Mouse (Mus musculus): ENCODE data around the gene Plin4. TPM values are rescaled to one million over a fixed set of nuclear protein-coding genes. Genes with fewer than 3 reads are reported as not detected.
A peak's percentile ranks its signal among the peaks of the same experiment; 100 is the strongest.

Gene Plin4
- polyA plus RNA-seq, 1 experiment = not detected

- Histone ChIP-seq H3K4me3 (ENCODE audit: insufficient read depth, low read depth, low read length) (no peak overlapping the region), H3K4me1 (ENCODE audit: control insufficient read depth, insufficient read depth, low read length) (no peaks in the 10 kb centered on the region), H3K27ac (ENCODE audit: insufficient read depth, low read depth, low read length) (peak overlapping the region; percentile 8; the same call in 1 of the 2 replicates)
- TF ChIP-seq CTCF (IDR thresholded peaks at IDR 0.05; ENCODE audit: insufficient read depth, low read depth, low read length) (no peak), POLR2A (IDR thresholded peaks at IDR 0.05; ENCODE audit: insufficient read depth, low read depth, low read length) (no peak)
- WGBS = 73% methylated on average over 11 of the region's 11 CpGs
Observed at GRCm38 (mm10) chr17:56057381-56058120, 52.1 kb downstream of the Plin4 start.

DNA sequence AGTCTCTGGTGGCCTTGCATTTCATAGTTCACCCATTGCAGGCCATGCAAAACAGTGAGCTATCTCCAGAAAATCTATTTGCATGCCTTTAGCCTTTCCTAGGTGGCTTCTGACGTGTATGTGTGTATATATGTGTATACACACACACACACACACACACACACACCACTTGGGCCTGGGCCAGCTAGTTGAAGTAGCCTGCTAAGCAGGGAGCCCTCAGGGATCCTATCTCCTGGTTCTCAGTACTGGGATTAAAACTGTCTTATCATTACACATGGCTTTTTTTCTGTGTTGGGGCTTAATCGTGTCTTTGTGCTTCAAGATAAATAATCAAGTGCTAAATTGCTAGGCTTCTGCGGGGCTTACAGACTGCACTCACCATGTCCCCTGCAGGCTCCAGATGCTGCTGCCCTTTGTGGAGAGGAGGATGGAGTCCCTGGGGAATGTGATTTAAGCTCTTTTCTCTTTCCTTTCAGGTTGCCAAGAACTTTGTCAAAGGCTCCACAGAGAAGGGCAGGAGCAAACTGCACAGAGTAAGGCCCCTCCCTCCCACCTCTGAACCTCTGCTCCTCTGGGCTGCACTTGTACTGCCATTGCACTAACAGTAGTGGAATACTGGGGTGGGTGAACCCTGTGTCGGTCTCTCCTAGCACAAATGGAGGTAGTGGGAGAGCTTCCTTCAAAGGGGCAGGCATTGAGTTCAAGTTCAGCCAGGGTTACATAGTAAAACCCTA lies 53.5 kb downstream of the Plin4 start:
- Histone ChIP-seq H3K4me1 (ENCODE audit: control insufficient read depth, insufficient read depth, low read length) (no peaks in the 10 kb centered on the region), H3K4me3 (ENCODE audit: insufficient read depth, low read depth, low read length) (no peak overlapping the region), H3K27ac (ENCODE audit: insufficient read depth, low read depth, low read length) (no peak overlapping the region)
- TF ChIP-seq POLR2A (IDR thresholded peaks at IDR 0.05; ENCODE audit: insufficient read depth, low read depth, low read length) = no peak
- no peak for TF ChIP-seq CTCF (IDR thresholded peaks at IDR 0.05; ENCODE audit: insufficient read depth, low read depth, low read length)
- 51% methylated on average over 4 of the region's 4 CpGs for WGBS

GRCm38 (mm10) chr17:56054938-56055337 lies 54.7 kb downstream of the Plin4 start:
- H3K4me1 ChIP-seq (ENCODE audit: control insufficient read depth, insufficient read depth, low read length) = no peaks in the 10 kb centered on the region
- TF ChIP-seq POLR2A (IDR thresholded peaks at IDR 0.05; ENCODE audit: insufficient read depth, low read depth, low read length) (no peak), CTCF (IDR thresholded peaks at IDR 0.05; ENCODE audit: insufficient read depth, low read depth, low read length) (no peak)
- H3K27ac ChIP-seq (ENCODE audit: insufficient read depth, low read depth, low read length) = no peak overlapping the region
- H3K4me3 ChIP-seq (ENCODE audit: insufficient read depth, low read depth, low read length) = no peak overlapping the region

DNA sequence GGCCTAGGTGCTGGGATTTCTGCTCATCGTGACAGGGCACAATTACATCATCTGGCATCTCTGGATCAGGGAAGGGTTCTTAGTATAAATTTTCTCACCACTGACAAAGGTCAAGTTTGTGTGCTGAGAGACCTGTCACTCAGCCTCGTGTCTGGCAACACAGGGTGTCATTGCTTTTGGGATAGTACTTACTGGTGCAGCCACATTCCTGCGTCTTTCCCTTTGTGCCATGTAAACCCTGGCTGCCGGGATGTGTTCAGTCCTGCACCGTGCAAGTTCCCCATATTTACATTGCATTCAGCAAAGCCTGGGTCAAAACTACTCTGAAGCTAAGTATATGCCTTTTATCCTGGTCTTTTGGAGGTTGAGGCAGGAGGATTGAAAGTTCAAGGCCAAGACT lies 58.2 kb downstream of the Plin4 start:
- TF ChIP-seq POLR2A (IDR thresholded peaks at IDR 0.05; ENCODE audit: insufficient read depth, low read depth, low read length) = no peak
- no peak for TF ChIP-seq CTCF (IDR thresholded peaks at IDR 0.05; ENCODE audit: insufficient read depth, low read depth, low read length)
- H3K27ac ChIP-seq (ENCODE audit: insufficient read depth, low read depth, low read length) = no peak overlapping the region
- no peaks in the 10 kb centered on the region for H3K4me1 ChIP-seq (ENCODE audit: control insufficient read depth, insufficient read depth, low read length)
- no peak overlapping the region for H3K4me3 ChIP-seq (ENCODE audit: insufficient read depth, low read depth, low read length)
- WGBS = 94% methylated on average over 5 of the region's 5 CpGs

Other genes with a start within 250 kb of the Plin4 start
- not detected in 2 replicates for gene Zfp119a, start 230.9 kb downstream of the Plin4 start, polyA plus RNA-seq (2012; ENCODE audit: insufficient read depth, insufficient read length, low replicate concordance, missing spikeins)
- not detected in 2 replicates for gene Zfp959, start 217.7 kb downstream of the Plin4 start, polyA plus RNA-seq (2012; ENCODE audit: insufficient read depth, insufficient read length, low replicate concordance, missing spikeins)
- not detected in 2 replicates for gene Zfp119b, start 160.3 kb downstream of the Plin4 start, polyA plus RNA-seq (2012; ENCODE audit: insufficient read depth, insufficient read length, low replicate concordance, missing spikeins)
- not detected in 2 replicates for gene Ebi3, start 157.2 kb downstream of the Plin4 start, polyA plus RNA-seq (2012; ENCODE audit: insufficient read depth, insufficient read length, low replicate concordance, missing spikeins)
- not detected in 2 replicates for gene Yju2, start 150.7 kb downstream of the Plin4 start, polyA plus RNA-seq (2012; ENCODE audit: insufficient read depth, insufficient read length, low replicate concordance, missing spikeins)
- gene Shd, start 139.3 kb downstream of the Plin4 start, polyA plus RNA-seq (2012; ENCODE audit: insufficient read depth, insufficient read length, low replicate concordance, missing spikeins) = not detected in 2 replicates
- not detected in 2 replicates for gene Fsd1, start 123.3 kb downstream of the Plin4 start, polyA plus RNA-seq (2012; ENCODE audit: insufficient read depth, insufficient read length, low replicate concordance, missing spikeins)
- not detected in 2 replicates for gene Stap2, start 104.2 kb downstream of the Plin4 start, polyA plus RNA-seq (2012; ENCODE audit: insufficient read depth, insufficient read length, low replicate concordance, missing spikeins)
- gene Mpnd, start 104.1 kb downstream of the Plin4 start, polyA plus RNA-seq (2012; ENCODE audit: insufficient read depth, insufficient read length, low replicate concordance, missing spikeins) = not detected in 2 replicates
- not detected in 2 replicates for gene Sh3gl1, start 73.2 kb downstream of the Plin4 start, polyA plus RNA-seq (2012; ENCODE audit: insufficient read depth, insufficient read length, low replicate concordance, missing spikeins)
- not detected in 2 replicates for gene Chaf1a, start 69.4 kb downstream of the Plin4 start, polyA plus RNA-seq (2012; ENCODE audit: insufficient read depth, insufficient read length, low replicate concordance, missing spikeins)
- gene Ubxn6, start 34.8 kb downstream of the Plin4 start, polyA plus RNA-seq (2012; ENCODE audit: insufficient read depth, insufficient read length, low replicate concordance, missing spikeins) = not detected in 2 replicates
- gene Hdgfl2, start 30.2 kb downstream of the Plin4 start, polyA plus RNA-seq (2012; ENCODE audit: insufficient read depth, insufficient read length, low replicate concordance, missing spikeins) = 483 TPM in 1 of 2 replicates, not detected in the other
- not detected in 2 replicates for gene Plin5, start 7.8 kb upstream of the Plin4 start, polyA plus RNA-seq (2012; ENCODE audit: insufficient read depth, insufficient read length, low replicate concordance, missing spikeins)
- gene Lrg1, start 12.2 kb upstream of the Plin4 start, polyA plus RNA-seq (2012; ENCODE audit: insufficient read depth, insufficient read length, low replicate concordance, missing spikeins) = not detected in 2 replicates
- not detected in 2 replicates for gene Sema6b, start 30.5 kb upstream of the Plin4 start, polyA plus RNA-seq (2012; ENCODE audit: insufficient read depth, insufficient read length, low replicate concordance, missing spikeins)
- not detected in 2 replicates for gene Tnfaip8l1, start 52.7 kb upstream of the Plin4 start, polyA plus RNA-seq (2012; ENCODE audit: insufficient read depth, insufficient read length, low replicate concordance, missing spikeins)
- gene Mydgf, start 74.1 kb upstream of the Plin4 start, polyA plus RNA-seq (2012; ENCODE audit: insufficient read depth, insufficient read length, low replicate concordance, missing spikeins) = not detected in 2 replicates
- gene Dpp9, start 109.1 kb upstream of the Plin4 start, polyA plus RNA-seq (2012; ENCODE audit: insufficient read depth, insufficient read length, low replicate concordance, missing spikeins) = not detected in 2 replicates
- not detected in 2 replicates for gene Fem1a, start 147.0 kb upstream of the Plin4 start, polyA plus RNA-seq (2012; ENCODE audit: insufficient read depth, insufficient read length, low replicate concordance, missing spikeins)
- gene Ticam1, start 167.0 kb upstream of the Plin4 start, polyA plus RNA-seq (2012; ENCODE audit: insufficient read depth, insufficient read length, low replicate concordance, missing spikeins) = not detected in 2 replicates
- gene Plin3, start 183.1 kb upstream of the Plin4 start, polyA plus RNA-seq (2012; ENCODE audit: insufficient read depth, insufficient read length, low replicate concordance, missing spikeins) = not detected in 2 replicates
- gene Arrdc5, start 190.5 kb upstream of the Plin4 start, polyA plus RNA-seq (2012; ENCODE audit: insufficient read depth, insufficient read length, low replicate concordance, missing spikeins) = not detected in 2 replicates
- gene Uhrf1, start 193.5 kb upstream of the Plin4 start, polyA plus RNA-seq (2012; ENCODE audit: insufficient read depth, insufficient read length, low replicate concordance, missing spikeins) = not detected in 2 replicates
- gene Kdm4b, start 216.3 kb upstream of the Plin4 start, polyA plus RNA-seq (2012; ENCODE audit: insufficient read depth, insufficient read length, low replicate concordance, missing spikeins) = not detected in 2 replicates

Measured in olfactory bulb, adult 2 months (tissue).